Mouse (Mus musculus): ENCODE results near the gene Ddias. TPM values are rescaled to one million over a fixed set of nuclear protein-coding genes. Genes with fewer than 3 reads are reported as not detected.

Ddias gene
- polyA plus RNA-seq, 1 experiment from 2014 or later = 11.0 TPM

DNA sequence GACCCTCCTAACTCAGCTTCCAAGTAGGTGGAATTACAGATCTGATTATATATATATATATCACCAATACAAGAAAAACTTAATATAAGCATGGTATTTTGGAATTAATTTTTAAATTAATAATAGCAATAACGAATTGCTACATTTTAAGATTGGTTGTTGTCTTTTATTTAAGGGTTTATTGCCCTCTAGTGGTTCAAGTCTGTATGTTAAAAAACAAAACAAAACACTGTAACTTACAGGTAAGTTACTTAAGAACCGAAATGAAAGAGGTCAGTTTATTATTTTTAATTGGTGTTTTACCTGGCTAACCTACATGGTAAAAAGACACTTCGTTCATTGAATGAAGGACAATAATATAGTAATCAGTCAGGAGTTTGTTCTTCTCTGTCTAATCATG, 3.9 kb downstream of the Ddias start:
- peak; percentile 35 for DNase-seq (ENCODE audit: low spot score)

DNA sequence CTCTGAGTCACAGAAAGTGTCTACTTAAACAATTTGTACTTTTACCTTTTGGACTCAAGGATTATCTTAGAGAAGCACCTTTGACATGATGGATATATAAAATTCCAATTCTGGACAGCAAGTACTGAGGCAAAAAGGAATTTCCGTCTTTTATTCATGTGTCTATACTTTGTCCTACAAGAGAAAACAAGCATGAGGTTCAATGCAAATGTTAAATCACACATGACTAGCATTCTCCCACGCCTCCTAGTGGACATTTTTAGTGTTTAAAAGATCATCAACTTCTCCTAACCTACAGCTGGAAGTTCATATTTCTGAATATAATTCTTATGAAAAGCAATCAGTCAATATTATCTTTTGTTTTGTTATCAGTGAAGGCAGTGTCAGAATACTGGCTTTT, 7.5 kb downstream of the Ddias start:
- DNase-seq (ENCODE audit: low spot score) = peak; percentile 49

DNA sequence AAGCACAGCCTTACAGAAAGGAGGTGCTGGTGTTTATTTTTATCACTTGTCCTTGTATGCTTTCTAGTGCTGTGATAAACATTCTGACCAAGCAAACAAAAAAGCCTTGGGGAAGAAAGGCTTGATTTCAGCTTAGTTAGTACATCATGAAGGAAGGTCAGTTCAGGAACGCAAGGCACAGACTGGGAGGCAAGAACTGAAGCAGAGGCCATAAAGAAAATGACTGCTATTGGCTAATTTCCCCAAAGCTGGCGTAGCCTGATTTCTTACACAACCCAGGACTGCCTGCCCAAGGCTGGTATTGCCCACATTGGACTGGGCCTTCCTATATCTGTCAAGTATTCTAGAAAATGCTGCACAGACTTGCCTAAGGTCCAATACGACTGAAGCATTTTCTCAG, 25.8 kb downstream of the Ddias start:
- DNase-seq (ENCODE audit: low spot score) = no peak

DNA sequence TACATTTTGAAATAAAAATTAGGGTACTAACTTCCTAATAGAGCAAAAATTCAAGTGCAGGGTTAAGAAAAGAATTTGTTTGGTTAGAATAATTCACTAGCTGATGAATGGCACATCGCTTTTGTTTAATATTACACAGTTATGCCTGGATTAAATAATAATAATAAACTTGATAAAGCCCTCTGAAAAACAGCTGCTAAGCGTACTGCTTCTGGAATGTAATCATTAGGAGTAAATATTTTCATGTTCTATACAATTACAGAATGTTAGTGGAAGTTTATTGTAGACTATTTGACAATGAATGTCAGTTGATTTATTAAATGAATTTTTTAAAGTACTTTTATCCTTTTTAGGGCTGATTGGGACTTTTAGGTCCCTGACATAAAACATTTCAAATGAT, 31.8 kb downstream of the Ddias start:
- DNase-seq (ENCODE audit: low spot score) = no peak

DNA sequence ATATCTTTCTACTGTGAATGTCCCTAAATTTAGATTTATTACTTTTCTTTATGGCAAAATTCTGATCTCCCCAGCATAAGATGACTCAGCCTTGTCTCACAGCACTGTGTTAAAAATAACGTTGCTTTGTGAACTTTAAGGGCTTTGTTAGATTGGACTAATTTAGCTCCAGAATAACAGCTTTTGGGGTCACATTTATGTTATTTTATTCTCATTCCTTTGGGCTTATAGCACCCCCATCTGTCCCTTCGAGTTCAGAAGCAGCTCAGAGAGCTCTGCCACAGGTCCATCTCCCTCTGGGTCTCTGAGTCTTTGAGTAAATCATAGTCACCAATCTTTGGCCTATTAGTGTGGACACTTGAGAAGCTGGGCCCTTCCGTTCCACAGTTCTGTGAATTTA, 36.1 kb downstream of the Ddias start:
- no peak for DNase-seq (ENCODE audit: low spot score)

DNA sequence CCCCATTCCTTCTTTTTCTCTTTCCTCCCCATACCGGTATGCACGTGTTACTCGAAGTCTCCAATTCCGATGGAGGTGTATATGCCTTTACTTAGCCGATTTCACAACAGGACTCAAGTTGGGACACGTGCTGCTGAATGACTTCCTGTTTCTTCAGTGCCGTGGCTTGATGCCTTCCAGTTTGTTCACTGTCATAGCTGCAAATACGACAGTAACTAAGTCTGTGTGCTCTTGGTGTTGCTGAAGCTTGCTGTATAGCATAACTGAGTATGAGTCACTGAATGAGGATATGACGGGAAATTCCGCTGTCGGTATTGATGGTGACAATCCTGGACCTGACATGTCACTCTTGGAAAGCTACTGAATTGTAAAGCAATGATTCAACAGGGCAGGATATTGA, 36.8 kb downstream of the Ddias start:
- no peak for DNase-seq (ENCODE audit: low spot score)

DNA sequence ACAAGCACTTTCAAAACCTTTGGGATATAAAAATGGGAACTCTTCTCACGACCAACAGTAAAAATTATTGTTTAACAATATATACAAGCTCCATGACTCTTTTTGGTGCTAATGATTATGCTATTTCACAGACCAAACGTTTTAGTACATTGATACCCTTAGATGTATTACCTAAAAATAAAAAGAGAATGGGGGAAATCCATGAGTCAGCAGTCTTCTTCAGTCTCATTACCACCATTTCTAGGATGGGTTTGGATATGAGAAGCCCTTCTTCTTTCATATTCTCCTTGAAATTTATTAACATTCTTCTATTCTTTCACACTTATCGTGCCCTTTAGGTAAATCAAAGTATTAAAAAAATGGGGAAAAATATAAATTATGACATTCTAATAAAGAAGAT, 37.6 kb downstream of the Ddias start:
- no peak for DNase-seq (ENCODE audit: low spot score)

DNA sequence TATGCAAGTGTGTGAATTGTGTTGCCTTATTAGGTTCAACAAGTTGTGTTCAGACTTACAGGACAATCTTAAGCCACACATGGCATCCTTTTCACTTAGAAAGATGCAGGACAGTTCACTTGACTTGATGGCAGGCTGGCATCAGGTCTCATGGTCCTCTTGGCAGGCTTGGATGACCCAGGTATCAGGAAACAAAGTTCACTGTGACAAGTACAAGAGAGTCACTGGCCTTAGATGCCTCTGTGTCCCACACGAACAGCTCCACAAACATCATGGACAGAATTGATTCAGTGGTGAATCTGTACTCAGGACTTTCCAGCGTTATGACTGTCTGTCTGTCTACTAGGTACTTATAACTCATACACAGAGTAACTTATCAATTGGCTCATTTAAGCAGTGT, 39.7 kb downstream of the Ddias start:
- no peak for DNase-seq (ENCODE audit: low spot score)

DNA sequence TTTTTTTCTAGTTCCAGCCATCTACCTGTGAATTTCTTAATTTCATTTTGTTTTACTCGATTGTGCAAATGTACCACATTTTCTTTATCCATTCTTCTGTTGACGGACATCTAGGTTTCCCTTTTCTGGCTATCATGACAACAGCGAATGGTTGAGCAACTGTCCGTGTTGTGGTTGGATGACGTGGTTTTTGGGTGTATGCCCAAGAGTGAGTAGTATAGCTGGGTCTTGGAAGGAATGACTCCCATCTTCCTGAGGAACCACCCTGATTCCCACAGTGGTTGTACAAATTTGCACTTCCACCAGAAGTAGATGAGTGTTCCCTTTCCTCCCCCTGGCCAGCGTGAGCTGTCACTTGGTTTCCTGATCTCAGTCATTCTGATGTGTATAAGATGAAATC, 41.7 kb downstream of the Ddias start:
- no peak for DNase-seq (ENCODE audit: low spot score)

DNA sequence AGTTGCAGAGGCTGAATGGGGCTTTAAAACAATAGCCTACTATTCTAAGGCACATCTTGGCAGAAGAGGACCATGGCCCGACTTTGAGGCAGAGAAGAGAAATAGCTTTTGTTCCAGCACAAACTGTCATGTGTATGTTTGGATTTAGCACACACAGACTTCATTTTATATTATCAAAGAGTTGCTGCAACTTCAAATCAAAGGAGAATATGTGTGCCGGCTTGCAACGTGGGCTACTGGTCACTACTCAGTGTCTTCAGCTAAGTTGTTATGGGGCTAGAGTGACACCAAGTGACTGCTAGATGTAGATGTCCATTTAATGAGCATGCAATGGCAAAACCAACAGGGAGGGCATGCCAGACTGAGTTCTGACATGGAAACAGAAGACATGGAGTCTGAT, 46.1 kb downstream of the Ddias start:
- DNase-seq (ENCODE audit: low spot score) = no peak

DNA sequence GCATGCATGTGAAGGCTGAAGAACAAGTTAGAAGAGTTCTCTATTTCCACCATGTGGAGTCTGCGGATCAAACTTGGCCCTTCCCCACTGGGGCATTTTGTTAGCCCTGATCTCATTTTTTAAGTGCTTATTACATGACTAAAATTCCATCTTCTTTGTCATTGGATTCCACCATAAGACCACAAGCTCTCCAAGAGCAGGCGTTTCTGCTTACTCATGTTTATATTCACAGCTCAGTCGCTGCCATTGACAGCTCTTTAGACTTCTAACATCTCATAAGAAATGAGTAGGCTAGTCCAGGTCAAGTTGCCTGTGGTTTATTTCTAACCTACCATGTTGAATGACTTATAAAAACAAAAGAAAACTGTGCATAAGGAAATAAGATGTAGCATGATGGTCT, 47.8 kb downstream of the Ddias start:
- no peak for DNase-seq (ENCODE audit: low spot score)

DNA sequence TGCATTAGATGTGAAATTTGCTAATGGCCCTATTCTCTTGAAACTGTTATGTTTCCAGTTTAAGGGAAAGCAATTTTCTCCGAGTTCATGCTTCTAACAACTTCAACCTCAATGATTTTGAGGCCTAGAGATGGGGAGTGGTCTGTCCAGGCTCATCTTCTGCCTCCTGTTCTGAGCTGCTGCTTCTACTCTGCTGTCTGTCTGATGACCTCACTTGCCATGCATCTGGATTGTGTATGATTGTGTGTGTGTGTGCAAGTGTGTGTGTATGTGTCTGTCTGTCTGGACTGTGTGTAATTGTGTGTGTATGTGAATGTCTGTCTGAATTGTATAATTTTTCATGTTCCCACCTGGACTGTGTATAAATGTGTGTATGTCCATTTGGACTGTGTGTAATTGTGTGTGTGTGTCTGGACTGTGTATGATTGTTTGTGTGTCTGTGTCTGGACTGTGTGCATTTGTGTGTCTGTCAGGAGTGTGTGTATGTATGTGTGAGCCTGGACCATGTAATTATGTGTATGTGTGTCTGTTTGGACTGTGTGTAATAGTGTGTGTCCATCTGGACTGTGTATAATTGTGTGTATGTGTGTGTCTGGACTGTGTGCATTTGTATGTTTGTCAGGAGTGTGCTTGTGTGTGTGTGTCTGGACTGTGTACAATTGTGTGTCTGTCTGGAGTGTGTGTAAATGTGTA, 51.5 kb downstream of the Ddias start:
- no peak for DNase-seq (ENCODE audit: low spot score)

DNA sequence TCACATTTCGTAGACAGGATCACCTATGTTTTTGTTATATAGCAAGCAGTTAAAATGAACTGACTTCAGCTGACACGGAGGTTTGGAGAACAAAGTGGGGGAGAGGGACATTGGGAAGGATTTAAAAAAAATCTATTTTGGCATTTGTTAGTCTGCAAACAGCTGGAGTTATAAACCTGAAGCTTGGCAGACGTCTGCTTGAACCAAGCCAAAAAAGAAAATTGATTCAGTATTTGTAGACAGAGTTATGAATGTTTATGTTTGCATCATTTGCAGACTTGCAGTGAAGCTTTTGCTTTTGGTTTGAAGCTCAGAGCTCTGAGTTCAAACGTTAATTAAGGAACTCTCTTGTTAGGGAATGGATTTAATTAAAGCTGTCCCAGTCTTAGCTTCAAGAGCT, 52.2 kb downstream of the Ddias start:
- DNase-seq (ENCODE audit: low spot score) = no peak

DNA sequence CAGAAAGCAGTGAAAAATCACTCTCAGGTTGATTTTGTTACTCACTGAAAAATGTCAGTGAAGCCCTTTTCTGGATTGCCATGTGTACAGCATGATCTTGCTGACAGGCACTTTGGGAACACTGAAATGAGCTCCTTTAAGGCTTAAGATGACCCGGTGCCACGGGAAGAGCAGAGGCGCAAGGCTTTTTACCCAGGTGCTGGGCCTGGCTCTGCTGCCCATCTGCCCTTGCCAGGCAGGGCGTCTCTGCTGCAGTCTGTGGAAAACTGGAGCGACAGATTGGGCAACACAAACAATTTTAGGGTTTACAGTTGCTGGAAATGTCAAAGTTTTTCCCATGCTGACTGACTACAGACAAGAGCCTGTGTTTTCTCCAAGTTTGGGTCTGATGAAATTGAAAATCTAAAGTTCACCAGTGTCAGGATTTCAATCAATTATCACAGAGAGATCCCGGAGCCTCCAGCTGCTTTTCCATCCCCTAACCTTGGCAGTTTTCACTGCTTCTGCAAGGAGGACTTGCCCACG, 53.0 kb downstream of the Ddias start:
- no peak for DNase-seq (ENCODE audit: low spot score)

DNA sequence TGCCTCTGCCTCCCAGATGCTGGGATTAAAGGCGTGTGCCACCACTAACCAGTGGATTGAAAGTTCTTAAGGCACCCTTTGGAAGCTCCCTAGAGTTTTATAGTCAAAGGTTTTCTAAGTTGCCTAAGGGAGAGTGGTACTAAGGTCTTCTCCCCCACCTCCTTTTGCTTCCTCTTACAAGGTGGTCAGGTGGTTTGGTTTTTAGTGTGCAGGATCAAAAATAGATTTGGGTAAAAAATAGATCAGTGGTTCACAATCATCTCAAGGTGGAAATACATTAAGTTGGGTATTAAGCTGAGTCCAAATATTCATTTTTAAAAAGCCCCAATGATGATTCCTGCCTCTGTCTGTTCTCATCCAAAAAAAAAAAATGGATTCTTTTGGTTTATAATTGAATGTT, 53.6 kb downstream of the Ddias start:
- DNase-seq (ENCODE audit: low spot score) = no peak

DNA sequence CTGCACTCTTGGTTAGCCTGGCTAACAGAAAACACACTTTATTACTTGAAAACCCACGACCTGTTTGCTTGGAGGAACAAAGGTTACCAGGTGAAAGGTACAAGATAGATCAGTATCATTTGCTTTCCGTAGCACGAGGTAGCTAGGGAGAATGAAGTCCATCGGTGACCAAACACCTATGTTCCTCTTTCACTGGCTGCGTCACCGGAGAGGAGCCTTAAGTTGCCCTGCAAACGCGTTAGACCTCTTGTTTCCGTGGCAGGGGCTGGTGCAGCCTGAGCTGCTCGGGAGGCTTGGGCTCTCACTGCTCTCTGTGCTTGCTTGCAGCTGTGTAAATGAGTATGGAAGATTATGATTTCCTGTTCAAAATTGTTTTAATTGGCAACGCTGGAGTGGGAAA, 54.4 kb downstream of the Ddias start:
- no peak for DNase-seq (ENCODE audit: low spot score)

DNA sequence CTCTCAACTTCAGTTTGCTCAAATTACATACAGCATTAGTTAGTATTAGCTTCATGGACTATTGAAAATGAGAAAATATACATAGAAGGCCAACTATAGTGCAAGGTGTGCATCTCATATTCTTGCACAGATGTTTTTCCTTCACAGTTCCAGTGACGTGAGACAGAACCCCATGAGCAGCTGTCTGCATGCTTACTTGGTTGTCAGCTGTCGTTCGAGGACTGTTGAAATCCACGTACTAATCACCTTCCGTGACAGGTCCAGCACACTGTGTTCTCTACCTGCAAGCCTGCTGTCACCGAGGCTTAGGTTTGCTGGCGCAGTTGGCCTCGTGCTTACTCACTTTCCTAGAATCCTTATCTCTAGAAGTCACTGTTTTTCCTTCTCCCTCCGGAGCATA, 56.2 kb downstream of the Ddias start:
- DNase-seq (ENCODE audit: low spot score) = no peak

DNA sequence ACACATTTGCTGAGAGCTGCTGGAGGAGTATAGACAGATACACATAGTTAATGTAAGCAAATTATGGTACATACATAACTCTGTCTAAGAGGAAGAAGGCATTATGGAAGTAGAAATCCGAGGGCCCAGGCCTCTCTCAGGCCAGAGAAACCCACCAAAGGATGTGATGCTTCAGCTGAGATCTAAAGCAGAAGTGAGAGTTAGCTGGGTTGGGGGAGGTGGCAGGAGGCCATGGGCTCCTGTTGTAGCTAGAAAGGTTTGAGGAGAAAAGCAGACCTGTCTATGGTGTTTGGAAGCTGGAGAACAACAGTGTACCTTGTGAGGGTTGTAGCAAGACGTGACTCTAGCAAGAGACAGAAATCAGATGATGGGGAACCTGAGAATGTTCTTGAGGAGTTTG, 56.8 kb downstream of the Ddias start:
- no peak for DNase-seq (ENCODE audit: low spot score)

DNA sequence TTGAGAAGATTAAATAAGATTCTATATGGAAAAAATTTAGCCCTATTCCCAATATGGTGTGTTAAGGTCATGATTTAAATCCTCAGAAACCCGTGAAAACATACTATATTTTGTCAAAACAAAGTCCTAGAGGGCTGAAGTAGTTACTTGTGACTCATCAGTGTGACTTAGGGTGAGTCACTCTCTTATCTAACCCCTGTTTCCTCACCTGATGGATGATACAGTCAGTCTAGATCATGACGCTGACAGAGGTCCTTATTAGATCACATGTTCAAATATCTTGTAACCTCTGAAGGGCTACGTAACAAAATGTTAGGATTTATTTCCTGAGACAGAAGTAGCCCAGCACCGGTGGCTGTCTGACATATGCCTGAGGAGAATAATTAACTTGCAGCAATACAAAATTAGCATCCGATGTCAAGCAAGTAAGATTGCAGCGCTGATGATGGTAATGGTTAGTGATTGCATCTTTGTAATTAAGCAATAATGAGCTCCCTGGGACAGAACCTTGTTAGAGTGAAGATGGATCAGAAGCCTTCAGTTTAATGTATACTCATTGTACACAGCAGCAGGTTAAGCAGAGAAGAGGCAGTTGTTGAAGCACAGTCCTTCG, 62.3 kb downstream of the Ddias start:
- DNase-seq (ENCODE audit: low spot score) = no peak

All from thymus, postnatal 0 days (tissue).